Mouse (Mus musculus) cerebellum, postnatal 25 days (tissue): ENCODE data around the gene Upk2.
"Not testable (repeated sequence)": the region's sequence is repeated elsewhere in the genome, so short reads cannot be mapped to it uniquely, and the experiment has no call there.

Experiments
- DNase-seq, 2 experiments: peaks; one replicate each; pipeline ENCODE4 v3.0.0; 2021; ENCODE audit warnings: mixed read lengths in 2 of 2

Gene Upk2

DNA sequence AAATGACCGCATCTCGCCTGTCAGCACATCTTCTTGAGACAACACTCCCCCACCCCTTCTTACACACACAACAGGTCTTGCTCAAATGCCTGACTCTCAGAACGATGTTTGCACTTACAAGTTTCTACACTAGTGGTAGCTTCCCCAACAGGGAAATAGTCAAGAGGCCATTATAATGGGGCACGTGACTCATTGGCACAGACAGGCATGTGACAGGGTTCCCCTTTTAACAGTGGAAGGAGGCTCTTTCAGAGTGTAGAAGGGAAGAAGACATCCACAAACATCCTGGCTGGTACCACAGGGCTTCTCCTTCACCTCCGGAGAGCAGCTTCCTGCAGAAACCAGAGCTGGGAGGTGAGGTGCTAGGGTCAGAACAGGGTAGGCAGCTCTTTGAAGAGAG is 7.2 kb upstream of the Upk2 start:
- no peak for DNase-seq

DNA sequence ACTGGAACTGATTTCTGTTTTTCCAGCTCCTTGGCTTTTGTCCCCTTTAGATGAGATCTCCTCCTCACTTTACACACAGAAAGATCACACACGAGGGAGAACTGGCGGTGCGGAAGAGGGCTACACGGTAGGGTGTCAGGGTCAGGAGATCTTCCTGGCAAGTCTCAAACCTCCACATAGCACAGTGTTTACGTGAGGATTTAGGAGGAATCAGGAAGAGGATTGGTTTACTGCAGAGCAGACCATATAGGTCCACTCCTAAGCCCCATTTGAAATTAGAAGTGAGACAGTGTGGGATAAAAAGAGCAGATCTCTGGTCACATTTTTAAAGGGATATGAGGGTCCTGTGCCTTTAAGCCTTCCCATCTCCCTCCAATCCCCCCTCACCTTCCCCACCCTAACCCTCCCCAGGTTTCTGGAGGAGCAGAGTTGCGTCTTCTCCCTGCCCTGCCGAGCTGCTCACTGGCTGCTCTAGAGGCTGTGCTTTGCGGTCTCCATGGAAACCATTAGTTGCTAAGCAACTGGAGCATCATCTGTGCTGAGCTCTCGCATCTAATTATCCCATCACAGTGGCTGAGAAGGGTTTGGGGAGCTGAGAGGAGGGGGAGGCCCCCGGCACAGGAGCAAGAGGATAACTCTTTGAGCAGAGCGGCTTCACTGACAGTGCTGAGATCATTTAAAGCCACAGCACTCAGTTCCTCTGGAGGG is 2.4 kb upstream of the Upk2 start:
- DNase-seq: peak; percentile 52 to 70

DNA sequence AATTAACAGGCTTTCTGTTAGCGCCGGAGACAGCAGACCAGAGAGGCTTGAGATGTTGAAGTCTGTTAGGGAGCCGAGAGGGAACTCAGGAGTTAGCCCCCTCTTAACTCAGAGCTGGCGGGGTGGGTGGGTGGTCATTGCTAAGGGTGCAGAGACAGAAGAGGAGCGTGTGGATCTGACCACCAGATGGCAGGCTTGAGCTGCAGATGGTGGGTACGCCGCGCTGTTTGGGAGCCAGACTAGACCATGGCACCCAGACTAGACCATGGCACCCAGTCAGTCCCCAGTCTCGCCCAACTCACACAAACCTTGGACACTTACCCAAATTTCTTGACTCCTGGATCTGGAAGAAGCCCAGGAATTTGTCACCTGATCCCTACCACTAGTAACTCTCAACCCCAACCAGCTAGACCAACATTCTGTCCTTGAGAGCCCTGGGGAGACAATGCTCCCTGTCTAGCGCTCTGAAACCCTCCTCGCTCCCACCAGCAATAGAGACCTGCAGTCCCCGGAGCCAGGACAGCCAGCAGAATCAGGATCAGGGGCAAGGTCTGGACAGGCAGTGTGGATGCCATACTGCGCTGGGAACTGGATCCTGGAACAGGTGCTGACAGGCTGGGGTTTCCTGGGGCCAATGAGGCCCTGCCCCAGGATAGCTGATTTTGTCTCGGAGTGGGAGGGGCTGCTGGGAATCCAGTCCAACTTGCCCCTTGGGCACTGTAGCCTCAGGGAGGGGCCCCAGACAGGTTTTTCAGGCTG is 465 bp downstream of the Upk2 start:
- peak; percentile 91 to 94 for DNase-seq

DNA sequence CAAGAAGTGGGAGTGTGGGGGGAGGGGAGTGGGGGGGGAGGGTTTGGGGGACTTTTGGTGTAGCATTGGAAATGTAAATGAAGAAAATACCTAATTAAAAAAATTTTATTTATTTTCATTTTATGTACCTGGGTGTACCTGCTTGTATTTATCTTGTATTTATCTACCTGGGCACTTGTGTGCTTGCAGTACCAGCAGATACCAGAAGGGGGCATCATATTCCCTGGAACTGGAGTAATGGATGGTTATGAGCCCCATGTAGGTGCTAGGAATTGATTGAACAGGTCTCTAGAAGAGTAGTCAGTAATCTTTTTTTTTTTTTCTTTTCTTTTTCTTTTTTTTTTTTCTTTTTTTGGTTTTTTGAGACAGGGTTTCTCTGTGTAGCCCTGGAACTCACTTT is 4.4 kb downstream of the Upk2 start:
- peak in 1 of 2 experiments; percentile 17 for DNase-seq

DNA sequence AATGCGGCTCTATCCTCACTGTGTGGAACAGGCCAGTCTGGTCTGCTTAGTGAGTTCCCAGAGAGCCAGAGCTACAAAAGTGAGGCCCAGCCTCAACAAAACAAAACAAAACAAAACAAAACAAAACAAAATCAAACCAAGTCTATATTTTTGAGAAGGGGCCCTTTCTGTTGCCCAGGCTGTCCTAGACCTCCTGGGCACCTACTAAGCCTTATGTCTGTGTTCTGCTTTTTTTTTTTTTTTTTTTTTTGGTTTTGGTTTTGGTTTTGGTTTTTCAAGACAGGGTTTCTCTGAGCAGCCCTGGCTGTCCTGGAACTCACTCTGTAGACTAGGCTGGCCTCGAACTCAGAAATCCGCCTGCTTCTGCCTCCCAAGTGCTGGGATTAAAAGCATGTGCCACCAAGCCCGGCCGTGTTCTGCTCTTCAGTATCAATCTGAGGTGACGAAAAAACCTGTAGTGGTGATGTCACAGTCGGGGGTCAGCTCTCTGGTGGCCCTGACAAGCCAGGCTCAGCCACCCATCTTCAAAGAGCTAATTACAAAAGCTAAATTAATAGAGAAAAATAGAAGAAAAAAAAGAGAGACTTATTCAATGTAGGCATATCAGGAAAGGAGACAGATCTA is 10.3 kb downstream of the Upk2 start:
- not testable (repeated sequence) for DNase-seq

DNA sequence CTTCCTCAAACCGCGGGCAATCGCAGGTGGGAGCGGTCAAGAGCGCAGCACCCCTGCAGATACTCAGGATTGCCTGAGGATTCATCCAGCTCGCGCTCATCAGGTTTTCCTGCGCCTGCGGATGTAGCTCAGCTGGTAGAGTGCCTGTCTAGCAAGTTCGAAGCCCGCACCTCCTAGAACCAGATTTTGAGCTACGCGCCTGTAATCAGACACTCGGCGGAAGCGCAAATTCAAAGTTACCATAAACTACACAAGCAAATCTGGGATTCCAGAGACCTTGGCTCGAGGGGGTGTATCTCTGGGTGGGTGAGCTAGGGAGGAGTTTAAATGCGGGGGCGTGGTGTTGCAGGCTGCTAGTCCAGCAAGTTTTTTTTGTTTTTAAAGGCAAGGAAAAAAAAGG is 13.8 kb downstream of the Upk2 start, which contains the start of gene Foxr1:
Foxr1 (minus strand) TSS at position 176 of the 400 bp plus-strand sequence.
- no peak for DNase-seq

DNA sequence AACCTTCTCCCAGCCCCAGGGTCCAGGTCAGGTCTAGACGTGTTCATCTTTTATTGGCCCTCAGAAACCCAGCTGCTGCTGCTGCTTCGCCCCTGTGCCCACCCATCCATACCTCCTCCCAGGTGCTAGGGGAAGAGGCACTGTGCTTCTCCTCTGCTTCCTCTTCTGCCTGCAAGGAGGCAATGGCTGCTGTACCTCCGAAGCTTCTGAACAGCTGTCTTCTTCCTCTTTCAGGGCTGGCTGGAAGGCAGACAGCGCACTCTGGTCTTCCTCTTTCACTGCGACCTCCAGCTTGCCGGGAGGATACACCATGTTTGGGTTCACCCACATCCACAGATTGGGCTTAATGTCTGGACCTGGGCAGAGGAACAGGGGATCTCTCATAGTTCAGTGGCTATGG is 19.0 kb downstream of the Upk2 start:
- no peak for DNase-seq

DNA sequence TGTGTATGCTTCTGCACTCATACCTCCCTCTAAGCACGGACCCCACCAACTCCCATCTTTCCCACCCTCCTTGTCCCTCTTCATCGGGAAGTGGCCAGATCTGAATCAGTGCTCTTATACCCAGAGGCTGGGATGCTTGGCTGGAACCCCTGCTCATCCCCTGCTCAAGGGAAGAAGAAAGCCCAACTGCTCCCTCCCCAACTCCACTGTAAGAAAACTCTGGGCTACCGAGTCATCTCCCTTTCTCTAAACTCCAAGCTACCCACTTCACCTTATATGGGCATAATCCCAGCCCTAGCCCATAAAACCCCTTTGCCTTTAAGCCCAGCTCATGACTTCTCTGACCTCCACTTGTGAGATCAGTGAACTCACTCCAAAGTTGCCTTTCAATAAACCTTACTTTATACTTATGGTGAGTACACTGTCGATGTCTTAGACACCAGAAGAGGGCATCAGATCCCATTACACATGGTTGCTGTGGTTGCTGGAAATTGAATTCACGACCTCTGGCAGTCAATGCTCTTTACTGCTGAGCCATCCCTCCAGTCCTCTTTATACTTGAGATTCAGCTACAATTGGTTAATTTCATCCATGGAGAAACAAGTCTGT is 22.1 kb downstream of the Upk2 start:
- DNase-seq: no peak

DNA sequence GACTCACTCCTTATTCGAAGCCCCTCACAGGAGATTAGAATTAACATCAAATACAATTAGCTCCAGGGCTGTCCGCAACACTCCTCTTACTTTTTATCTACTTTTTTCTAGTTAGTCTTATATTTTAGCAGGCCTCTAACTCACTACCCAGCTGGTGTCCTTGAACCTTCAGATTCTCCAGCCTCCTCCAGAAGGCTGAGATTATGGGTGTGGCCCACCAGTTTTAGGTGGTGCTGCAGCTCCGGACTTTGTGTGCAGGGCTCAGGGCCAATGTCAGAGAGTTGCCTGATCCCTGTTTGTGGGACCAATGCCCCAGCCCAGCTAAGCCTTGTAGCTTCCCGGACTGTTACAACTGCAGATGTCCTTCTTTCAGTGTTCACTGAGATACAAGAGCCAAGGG is 31.2 kb downstream of the Upk2 start:
- no peak for DNase-seq

DNA sequence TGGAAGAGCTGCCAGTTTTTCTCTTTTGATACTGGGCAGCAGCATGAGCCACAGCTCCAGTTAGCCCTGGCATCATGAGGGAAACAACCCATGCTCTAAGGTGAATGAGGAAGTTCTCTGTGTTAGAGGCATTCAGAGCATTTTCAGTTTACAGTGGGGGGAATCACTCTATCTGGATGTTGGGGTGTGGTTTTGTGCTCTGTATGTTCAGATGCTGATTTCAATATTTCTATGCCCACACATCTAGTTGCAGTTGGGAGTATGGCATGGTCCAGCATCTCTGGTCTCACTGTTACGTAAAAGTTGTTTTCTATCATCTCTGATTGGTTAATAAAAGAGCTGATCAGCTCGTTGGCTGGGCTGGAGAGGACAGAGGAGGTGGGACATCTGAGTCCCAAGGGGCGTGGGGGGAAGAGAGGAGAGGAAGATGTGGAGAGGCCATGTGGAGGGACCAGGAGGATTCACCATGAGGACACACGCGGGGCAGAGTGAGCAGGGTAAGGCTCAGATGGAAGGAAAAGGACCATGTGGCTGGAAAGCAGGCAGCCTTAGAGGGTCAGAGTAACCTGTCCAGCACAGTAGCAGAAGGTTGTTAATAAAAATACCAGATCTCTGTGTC is 34.4 kb downstream of the Upk2 start:
- DNase-seq: no peak

DNA sequence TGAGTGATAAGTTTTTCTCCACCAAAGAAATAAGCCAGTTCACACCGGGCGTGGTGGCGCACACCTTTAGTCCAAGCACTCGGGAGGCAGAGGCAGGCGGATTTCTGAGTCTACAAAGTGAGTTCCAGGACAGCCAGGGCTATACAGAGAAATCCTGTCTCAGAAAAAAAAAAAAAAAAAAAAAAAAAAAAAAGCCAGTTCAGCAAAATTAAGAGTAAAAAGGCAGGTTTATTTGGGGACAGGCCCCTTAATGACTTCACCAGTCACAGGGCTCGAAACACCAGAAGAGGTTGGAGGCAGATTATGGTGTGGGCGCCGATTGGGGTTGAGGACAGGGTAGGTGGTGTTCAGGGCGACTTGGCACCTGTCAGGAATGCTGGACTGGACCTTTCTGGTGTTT is 35.0 kb downstream of the Upk2 start:
- not testable (repeated sequence) for DNase-seq

DNA sequence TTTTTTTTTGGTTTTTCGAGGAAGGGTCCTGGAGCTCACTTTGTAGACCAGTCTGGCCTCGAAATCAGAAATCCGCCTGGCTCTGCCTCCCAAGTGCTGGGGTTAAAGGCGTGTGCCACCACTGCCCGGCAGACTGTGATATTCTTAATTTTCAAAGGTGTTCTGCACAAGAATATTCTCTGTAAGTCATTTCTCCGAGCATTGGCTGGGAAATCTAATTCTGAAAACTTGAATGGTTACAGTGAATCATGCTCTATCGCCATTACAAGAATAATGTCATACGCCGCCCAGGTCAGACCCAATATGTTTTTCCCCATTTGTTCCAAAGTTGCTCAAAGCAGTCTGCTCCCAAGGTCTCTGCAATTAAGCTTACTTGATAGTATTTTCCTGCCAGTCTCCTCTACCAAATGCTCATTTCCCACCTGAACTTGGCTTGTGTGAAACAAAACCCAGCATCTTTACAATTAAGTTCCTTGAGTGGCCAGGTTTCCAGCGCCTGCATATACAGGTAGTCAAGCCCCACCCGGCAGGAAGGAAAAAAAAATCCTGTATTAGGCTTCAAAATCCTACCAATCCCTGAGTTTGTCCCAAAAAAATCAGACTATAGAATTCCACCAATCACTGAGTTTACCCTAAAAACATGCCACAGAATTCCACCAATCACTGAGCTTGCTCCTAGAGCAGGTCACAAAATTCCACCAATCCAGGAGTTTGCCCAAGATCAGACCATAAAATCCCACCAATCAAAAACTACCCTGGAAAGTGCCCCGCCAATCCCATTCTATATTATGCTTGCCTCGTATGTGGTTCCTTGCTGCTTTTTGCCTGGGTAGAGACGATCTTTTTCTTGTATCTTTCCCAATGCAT is 36.0 kb downstream of the Upk2 start, which contains the start of gene Ccdc84:
Ccdc84 (minus strand) TSS at position 51 of the 867 bp plus-strand sequence.
- peak in 1 of 2 experiments; percentile 23 for DNase-seq

DNA sequence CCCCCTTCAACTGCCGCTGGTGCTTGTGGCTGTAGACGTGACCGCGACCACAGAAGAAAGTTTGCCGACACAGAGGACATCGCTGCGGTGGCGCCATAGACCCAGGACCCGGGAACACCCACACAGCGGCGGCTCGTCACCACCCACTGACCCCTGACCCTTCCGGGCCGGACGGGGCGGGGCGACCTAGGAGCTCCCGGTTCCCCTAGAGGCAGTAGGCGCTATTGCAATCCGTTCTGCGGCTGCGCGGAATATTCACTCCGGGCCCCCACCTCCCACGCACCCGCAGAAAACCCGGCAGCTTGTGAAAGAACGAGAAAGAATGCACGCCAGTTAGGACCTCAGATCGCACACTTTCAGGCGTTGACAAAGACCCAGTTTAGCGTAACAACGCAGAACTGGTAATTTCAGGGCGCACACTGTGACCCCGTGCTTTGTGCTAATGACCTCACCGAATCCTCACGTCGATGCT is 36.8 kb downstream of the Upk2 start:
- peak; percentile 95 to 97 for DNase-seq

DNA sequence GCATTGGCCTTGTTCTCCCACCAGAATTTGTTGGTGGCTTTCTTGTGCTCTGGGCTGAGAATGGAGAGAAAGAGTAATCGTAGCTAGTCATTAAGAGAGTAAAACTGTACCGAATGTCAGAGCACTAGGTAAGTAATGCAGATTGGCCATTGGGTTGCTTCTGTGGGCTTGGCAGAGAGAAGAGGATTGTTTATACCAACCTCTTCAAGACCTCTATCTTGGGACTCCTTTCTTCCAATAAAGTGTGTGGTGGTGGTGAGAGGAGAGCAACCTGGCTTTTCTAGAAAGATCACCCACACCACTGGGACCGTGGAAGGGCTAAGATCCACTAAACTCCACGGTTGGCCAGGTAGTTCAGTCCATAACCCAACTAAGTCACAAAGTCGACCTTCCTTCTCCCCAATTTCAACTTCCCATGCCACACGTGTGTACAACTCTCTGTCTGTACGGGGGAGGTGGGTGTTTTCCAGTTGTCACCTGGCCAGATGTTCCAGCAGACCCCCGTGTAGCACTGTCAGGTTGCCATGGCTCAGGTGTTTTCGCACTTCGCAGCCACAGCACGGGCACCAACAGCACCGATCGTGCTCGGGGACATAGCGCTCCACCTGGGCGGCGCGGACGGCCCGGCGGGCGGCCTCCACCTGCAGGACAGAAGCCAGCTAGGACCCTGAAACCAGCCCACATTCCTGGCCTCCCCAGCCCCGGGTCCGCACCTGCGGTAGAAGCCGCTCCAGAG is 37.5 kb downstream of the Upk2 start:
- DNase-seq: no peak

DNA sequence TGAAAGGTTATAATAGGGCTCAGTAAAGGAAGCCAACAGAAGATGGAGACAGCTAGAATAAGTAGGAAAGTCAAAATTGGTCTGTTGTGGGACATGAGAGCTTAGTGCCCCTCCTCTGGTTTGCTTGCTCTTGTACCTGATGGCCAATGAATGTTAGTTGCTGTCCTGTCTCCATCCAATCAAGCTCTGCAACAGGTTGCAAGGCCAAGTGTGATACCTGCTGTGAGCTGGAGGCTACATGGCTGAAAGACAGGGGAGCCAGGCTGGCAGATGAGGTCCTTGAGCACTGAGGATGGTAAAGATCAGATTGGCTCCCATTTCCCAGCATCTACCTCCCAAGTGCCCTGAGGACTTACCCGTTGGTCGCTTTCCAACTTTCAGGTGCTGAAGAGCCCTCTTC is 42.0 kb downstream of the Upk2 start:
- DNase-seq: no peak

DNA sequence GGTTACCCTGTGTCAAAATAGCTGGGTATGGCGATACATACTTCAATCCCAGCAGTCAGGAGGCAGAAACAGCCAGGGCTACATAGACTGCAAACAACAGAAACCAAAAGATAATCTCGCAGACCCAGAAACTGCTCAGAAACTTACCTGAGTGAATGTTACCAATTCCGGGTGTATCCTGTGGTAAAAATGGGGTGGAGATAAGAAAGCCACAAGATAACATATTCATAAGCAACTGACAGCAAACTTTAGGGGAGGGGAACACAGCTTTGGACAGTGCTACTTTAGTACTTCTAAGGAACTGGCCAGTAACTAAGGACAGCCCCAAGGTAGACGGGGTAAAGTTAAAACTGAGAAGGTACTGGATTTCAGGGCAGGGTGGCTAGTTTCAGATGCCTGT is 42.5 kb downstream of the Upk2 start:
- DNase-seq: no peak

DNA sequence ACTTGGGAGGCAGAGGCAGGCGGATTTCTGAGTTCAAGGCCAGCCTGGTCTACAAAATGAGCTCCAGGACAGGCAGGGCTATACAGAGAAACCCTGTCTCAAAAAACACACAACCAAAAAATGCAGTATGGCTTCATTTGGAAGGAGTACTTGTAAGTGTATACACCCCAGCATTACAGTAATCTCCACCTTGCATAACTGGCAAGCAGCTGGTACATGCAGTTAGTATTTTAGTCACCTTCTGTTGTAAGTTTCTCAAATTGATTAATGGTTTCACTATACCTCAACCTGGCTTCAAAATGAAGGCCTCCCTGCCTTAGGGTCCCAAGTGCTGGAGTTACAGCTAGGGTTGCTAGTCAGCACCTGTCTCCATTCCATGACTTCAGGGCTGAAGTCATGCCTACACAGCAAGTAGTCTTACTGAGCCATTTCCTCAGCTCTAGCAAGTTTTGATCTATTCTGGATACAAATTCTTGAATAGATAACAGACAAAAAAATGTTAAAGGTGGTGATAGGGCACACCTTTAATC is 43.1 kb downstream of the Upk2 start:
- DNase-seq: no peak

DNA sequence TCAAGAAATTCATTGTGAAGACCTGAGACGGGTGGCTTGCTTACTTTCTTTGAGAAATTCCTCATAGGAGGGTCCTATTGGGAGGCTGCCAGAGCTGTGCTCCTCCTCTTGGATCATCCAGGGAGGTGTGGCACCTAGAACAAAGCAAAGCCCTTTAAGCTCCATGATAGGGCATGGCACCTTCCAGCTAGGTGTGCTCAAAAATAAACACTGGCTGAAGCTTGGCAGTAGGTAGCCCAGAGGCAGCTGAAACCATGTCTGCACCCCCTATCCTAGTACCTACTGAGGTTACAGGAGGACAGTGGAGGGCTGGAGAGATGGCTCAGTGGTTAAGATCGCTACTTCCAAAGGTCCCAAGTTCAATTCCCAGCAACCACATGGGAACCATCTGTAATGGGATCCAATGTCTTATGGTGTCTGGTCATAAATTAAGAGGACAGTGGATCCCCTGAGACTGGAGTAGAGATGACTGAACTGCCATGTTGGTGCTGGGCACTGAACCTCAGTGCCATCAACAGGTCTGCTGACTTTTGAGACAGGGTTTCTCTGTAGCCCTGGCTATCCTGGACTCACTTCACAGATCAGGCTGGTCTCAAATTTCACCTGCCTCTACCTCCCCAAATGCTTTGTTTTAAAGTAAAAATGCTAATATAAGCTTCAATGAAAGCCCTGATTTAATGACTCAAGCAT is 44.0 kb downstream of the Upk2 start:
- no peak for DNase-seq

DNA sequence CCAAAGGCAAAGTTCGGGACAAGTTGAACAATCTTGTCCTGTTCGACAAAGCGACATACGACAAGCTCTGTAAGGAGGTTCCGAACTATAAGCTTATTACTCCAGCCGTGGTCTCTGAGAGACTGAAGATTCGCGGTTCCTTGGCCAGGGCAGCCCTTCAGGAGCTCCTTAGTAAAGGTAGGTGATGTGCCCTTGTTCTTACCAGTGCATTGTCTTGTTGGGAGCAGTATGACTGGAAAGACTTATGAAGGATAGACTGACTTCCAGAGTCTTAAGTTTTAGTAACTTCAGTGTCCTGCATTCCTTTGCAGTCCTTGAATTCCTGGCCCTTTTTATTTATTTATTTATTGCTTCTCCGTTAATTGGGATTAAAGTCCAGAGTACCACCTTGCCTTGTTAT is 46.1 kb downstream of the Upk2 start:
- not testable (repeated sequence) for DNase-seq

DNA sequence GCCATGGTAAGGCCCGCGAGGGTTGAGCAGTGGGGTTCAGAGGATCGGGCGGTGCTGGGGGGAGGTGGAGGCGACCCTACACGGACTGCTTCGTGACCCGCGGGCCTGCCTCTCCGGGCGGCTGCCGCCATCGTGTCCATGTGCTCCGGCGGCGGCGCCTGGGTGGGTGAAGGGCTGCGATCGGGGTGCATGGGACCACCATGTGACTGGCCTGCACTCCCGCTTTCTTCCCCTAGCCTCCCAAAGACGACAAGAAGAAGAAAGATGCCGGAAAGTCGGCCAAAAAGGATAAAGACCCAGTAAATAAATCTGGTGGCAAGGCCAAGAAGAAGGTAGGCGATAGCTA is 47.1 kb downstream of the Upk2 start:
- DNase-seq: no peak
